Mouse (Mus musculus) mature B cell (primary cell): ENCODE measurements around the gene Gm11938.

ENCODE experiments used
- in situ Hi-C: fragments of 300-500 bp; cut with MboI; formaldehyde crosslinking; loops from 2 replicates; pipeline ENCODE4 v1.14.3; 2019

Gm11938 gene

GRCm38 (mm10) chr11:99573164-99573563 is 29.9 kb downstream of the Gm11938 start:
- in situ Hi-C loops, result no loop called here

GRCm38 (mm10) chr11:99566530-99566929 is 36.6 kb downstream of the Gm11938 start, which contains the start of gene Krtap3-1:
Krtap3-1 (minus strand) TSS chr11:99566630.
- in situ Hi-C loops, result no loop called here

- in situ Hi-C loops, result no loop called here
These were observed 40.5 kb downstream of the Gm11938 start for GRCm38 (mm10) chr11:99562580-99562979.

GRCm38 (mm10) chr11:99559366-99559765 is 43.7 kb downstream of the Gm11938 start, which contains the start of gene Gm11939:
Gm11939 (minus strand) TSS chr11:99559466.
- in situ Hi-C loops, result no loop called here

- in situ Hi-C loops, result no loop called here
These were observed 44.9 kb downstream of the Gm11938 start for GRCm38 (mm10) chr11:99557976-99558745.

- in situ Hi-C loops, result no loop called here
These were observed 46.4 kb downstream of the Gm11938 start, which contains the start of gene Krtap3-2 for GRCm38 (mm10) chr11:99556753-99557152. Krtap3-2 (minus strand) TSS chr11:99556853.

- in situ Hi-C loops, result no loop called here
These were observed 46.9 kb downstream of the Gm11938 start for GRCm38 (mm10) chr11:99556195-99556594.
